Mouse (Mus musculus): ENCODE results near the gene Lsm10. TPM values are rescaled to one million over a fixed set of nuclear protein-coding genes. Genes with fewer than 3 reads are reported as not detected.
"Not testable (repeated sequence)": the region's sequence is repeated elsewhere in the genome, so short reads cannot be mapped to it uniquely, and the experiment has no call there.

Lsm10 gene
- total RNA-seq, 2 experiments from 2014 or later, result 16.5 to 18.1 TPM

GRCm38 (mm10) chr4:126095622-126096430 lies 597 bp upstream of the Lsm10 start:
- not testable (repeated sequence) for DNase-seq

GRCm38 (mm10) chr4:126097711-126098253 lies 1.4 kb downstream of the Lsm10 start:
- no peak for DNase-seq

GRCm38 (mm10) chr4:126099365-126099764 lies 2.9 kb downstream of the Lsm10 start:
- no peak for DNase-seq

GRCm38 (mm10) chr4:126100764-126101163 lies 4.3 kb downstream of the Lsm10 start:
- no peak for DNase-seq

- no peak for DNase-seq
Observed at GRCm38 (mm10) chr4:126102061-126102841, 5.8 kb downstream of the Lsm10 start.

GRCm38 (mm10) chr4:126103057-126103581 lies 6.7 kb downstream of the Lsm10 start:
- peak; percentile 72 to 76 for DNase-seq

- DNase-seq, result peak; percentile 93
Observed at GRCm38 (mm10) chr4:126103590-126104068, 7.2 kb downstream of the Lsm10 start, which contains the start of gene Stk40. TSS of gene Stk40 (plus strand) at chr4:126103957.

GRCm38 (mm10) chr4:126104261-126105075 lies 8.0 kb downstream of the Lsm10 start:
- peak; percentile 27 to 37 for DNase-seq

GRCm38 (mm10) chr4:126105131-126105783 lies 8.8 kb downstream of the Lsm10 start:
- DNase-seq, result no peak

- DNase-seq, result no peak
Observed at GRCm38 (mm10) chr4:126108061-126108740, 11.8 kb downstream of the Lsm10 start.

GRCm38 (mm10) chr4:126109613-126110373 lies 13.4 kb downstream of the Lsm10 start:
- DNase-seq, result no peak

- DNase-seq, result peak; percentile 80
Observed at GRCm38 (mm10) chr4:126110374-126111152, 14.1 kb downstream of the Lsm10 start.

- no peak for DNase-seq
Observed at GRCm38 (mm10) chr4:126111153-126111549, 14.7 kb downstream of the Lsm10 start.

- DNase-seq, result no peak
Observed at GRCm38 (mm10) chr4:126113243-126113642, 16.8 kb downstream of the Lsm10 start.

GRCm38 (mm10) chr4:126113943-126114342 lies 17.5 kb downstream of the Lsm10 start:
- no peak for DNase-seq

GRCm38 (mm10) chr4:126115411-126115810 lies 19.0 kb downstream of the Lsm10 start:
- no peak for DNase-seq

GRCm38 (mm10) chr4:126115871-126116521 lies 19.6 kb downstream of the Lsm10 start:
- no peak for DNase-seq

GRCm38 (mm10) chr4:126117116-126117515 lies 20.7 kb downstream of the Lsm10 start:
- no peak for DNase-seq
